Mouse (Mus musculus) cerebellum, adult 2 months (tissue): ENCODE data around the gene Katna1. TPM values are rescaled to one million over a fixed set of nuclear protein-coding genes. Genes with fewer than 3 reads are reported as not detected.

Source experiments
- DNase-seq, 2 experiments: peaks; one replicate each; pipeline ENCODE4 v3.0.0; 2021
- H3K27ac ChIP-seq: fragments of 200-500 bp; 2 replicates; pipeline ENCODE4 v1.5.1; 2012; ENCODE audit warnings: low read length, control low read depth, inconsistent platforms; ENCODE audit not compliant: insufficient read depth
- H3K27me3 ChIP-seq: fragments of 200-500 bp; 2 replicates; pipeline ENCODE4 v1.6.1; 2012; ENCODE audit warnings: inconsistent platforms, mild to moderate bottlenecking, low read length, moderate library complexity; ENCODE audit not compliant: control insufficient read depth, insufficient read depth
- H3K4me1 ChIP-seq: fragments of 200-500 bp; 2 replicates; pipeline ENCODE4 v1.6.1; 2011; ENCODE audit warnings: low read length; ENCODE audit not compliant: control insufficient read depth, insufficient read depth
- H3K4me3 ChIP-seq: fragments of 200-500 bp; replicated peaks from 2 replicates; pipeline ENCODE3; 2011; ENCODE audit warnings: mild to moderate bottlenecking, low read depth, low read length, control low read depth; ENCODE audit not compliant: insufficient read depth
- CTCF ChIP-seq: fragments of 200-500 bp; IDR thresholded peaks from 2 replicates; pipeline ENCODE4 v1.5.1; 2011; ENCODE audit warnings: low read depth, mild to moderate bottlenecking, control low read depth, low read length, moderate library complexity, borderline replicate concordance; ENCODE audit not compliant: insufficient read depth
- POLR2A ChIP-seq: fragments of 200-500 bp; IDR thresholded peaks from 2 replicates; pipeline ENCODE4 v1.6.1; 2011; ENCODE audit warnings: low read length, control low read depth, borderline replicate concordance; ENCODE audit not compliant: insufficient read depth
- WGBS: fragments of 180-500 bp; shearing (Covaris S2); methylation state at CpG from one replicate; pipeline ENCODE4 v1.1.7; 2018; 5-methylcytosine and 5-hydroxymethylcytosine counted together
- polyA plus RNA-seq: library from polyadenylated mRNA; depleted of rRNA; stranded (reverse); fragments of >200 nt; gene quantifications from 2 replicates; pipeline ENCODE4 v1.2.3, GENCODE M21; 2012

Gene Katna1
- polyA plus RNA-seq, 1 experiment, result 13.8 TPM

DNA sequence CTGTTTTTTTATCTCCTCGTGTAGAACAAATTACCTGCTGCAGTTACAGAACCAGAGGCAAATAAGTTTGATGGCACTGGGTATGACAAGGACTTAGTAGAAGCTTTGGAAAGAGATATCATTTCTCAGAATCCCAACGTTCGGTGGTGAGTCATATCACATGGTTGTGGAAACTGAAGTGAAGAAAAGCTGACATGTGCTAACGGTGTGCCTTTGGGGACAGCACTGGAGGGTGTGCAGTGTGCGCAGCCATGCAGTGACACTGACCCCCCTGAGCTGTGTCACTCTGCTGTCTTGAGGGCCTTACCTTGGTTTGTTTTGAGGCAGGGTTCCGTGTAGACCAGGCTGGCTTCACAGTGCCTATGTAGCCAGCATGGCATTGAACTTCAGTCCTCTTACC, 23.0 kb downstream of the Katna1 start:
- Histone ChIP-seq H3K4me1 (no peaks in the 10 kb centered on the region), H3K4me3 (no peak overlapping the region), H3K27ac (no peak overlapping the region), H3K27me3 (no peaks in the 10 kb centered on the region)
- no peak for DNase-seq
- WGBS, result 88% methylated on average over 6 of the region's 6 CpGs
- TF ChIP-seq POLR2A, result no peak
- TF ChIP-seq CTCF, result no peak

DNA sequence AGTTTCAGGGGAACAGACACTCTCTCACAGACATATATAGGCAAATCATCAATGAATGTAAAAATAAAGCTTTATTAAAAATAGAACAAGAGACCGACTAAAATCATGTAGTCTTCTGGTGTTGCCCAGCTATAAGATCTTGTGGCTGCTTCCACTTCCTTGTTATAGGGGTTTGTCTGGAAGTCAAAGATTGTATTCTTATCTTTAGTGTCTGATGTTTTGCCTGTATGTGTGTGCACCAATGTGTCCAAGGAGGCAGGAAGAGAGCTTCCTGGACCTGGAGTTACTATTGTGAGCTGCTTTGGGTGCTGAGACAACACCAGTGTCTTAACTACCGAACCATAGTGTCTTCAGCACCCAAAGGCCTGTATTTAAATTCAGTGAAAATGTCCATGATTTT, 31.7 kb downstream of the Katna1 start:
- H3K27me3 ChIP-seq, result no peaks in the 10 kb centered on the region; the same call in 1 of the 2 replicates
- TF ChIP-seq POLR2A (no peak), CTCF (no peak)
- H3K27ac ChIP-seq, result no peak overlapping the region
- H3K4me1 ChIP-seq, result no peaks in the 10 kb centered on the region
- no peak overlapping the region for H3K4me3 ChIP-seq
- WGBS, result 92% methylated on average over 2 of the region's 2 CpGs
- no peak for DNase-seq

DNA sequence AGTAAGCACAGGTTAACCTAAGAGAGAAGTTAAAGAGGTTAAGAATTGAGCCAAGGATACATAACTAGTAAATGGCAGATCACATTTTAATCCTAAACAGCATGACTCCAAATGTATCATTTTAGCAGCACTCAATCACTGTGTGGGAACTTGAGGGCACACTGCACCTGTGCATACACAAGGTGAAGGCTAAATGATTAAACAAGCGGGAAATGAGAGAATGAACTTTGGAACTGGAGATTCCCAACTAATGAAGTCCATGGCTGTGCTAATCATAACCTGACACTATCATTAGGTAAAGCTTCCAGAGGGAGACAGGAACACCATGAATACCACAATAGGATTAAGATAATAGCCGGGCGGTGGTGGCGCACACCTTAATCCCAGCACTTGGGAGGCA, 46.5 kb downstream of the Katna1 start:
- no peaks in the 10 kb centered on the region for H3K4me1 ChIP-seq
- no peak for DNase-seq
- WGBS, result 96% methylated on average over 4 of the region's 4 CpGs
- no peak overlapping the region for H3K27ac ChIP-seq
- H3K4me3 ChIP-seq, result no peak overlapping the region
- TF ChIP-seq CTCF, result no peak
- no peak for TF ChIP-seq POLR2A
- no peaks in the 10 kb centered on the region for H3K27me3 ChIP-seq

DNA sequence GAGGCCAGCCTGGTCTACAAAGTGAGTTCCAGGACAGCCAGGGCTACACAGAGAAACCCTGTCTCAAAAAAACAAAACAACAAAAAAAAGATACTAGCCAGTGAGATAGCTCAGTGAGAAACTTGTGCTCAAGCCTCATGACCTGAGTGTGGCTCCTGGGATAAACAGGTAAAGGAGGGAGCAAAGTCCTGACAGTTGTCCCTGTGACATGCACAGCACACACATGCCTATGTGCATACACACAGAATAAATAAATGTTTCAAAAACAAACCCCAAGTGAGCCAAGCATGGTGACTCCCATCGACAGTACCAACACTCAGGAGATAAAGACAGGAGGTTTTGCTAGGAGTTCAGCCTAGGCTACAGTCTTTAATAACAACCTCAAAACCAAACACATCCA, 47.0 kb downstream of the Katna1 start:
- WGBS, result 88% methylated on average over 1 of the region's 1 CpGs
- no peaks in the 10 kb centered on the region for H3K4me1 ChIP-seq
- no peak overlapping the region for H3K27ac ChIP-seq
- no peaks in the 10 kb centered on the region for H3K27me3 ChIP-seq
- DNase-seq, result no peak
- TF ChIP-seq POLR2A (no peak), CTCF (no peak)
- no peak overlapping the region for H3K4me3 ChIP-seq

DNA sequence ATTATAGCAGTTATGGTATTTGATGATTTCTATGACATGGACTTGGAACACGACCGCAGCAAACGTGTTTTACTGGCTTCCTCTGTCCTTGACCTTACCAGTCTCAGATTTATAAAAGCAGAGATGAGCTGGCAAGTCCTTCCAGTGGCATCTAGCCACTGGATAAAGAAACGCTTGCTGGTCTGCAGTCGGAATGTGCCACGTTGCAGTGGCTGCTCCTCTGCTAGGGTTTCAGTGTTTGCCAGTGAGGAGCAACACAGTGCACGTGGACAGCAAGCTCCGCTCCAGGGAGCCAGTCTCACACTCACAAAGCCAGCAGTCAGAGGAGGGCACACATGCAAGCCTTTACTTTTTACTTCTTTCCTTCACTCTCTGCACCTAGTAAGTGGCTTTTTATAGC, 49.6 kb downstream of the Katna1 start:
- 86% methylated on average over 8 of the region's 8 CpGs for WGBS

DNA sequence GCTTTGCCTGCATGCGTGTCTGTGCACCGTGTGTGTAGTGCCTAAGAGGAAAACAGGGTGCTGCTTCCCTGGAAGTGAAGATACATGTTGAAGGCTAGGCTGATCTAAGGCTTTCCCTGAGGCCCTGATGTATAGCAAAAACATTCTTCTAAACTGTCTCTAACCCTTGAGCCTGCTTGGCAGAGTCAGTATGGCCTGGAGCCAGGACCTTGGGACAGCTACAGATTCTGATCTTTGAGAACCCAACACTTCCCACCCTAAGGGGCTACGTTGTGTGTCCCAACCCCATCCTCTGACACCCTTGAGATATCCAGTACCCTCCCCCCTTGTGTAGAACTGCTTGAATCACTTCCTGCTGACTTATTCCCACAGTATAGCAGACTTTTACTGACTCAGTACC, 52.6 kb downstream of the Katna1 start:
- Histone ChIP-seq H3K4me3 (no peak overlapping the region), H3K4me1 (no peaks in the 10 kb centered on the region), H3K27me3 (no peaks in the 10 kb centered on the region), H3K27ac (no peak overlapping the region)
- WGBS, result 87% methylated on average over 3 of the region's 3 CpGs
- no peak for TF ChIP-seq POLR2A
- TF ChIP-seq CTCF, result no peak
- DNase-seq, result peak; percentile 15

More for the DNA sequence above, 49.6 kb downstream of the Katna1 start:
- no peaks in the 10 kb centered on the region for H3K4me1 ChIP-seq
- TF ChIP-seq POLR2A, result no peak
- no peak for TF ChIP-seq CTCF
- no peaks in the 10 kb centered on the region for H3K27me3 ChIP-seq
- no peak overlapping the region for H3K4me3 ChIP-seq
- H3K27ac ChIP-seq, result no peak overlapping the region
- DNase-seq, result no peak

DNA sequence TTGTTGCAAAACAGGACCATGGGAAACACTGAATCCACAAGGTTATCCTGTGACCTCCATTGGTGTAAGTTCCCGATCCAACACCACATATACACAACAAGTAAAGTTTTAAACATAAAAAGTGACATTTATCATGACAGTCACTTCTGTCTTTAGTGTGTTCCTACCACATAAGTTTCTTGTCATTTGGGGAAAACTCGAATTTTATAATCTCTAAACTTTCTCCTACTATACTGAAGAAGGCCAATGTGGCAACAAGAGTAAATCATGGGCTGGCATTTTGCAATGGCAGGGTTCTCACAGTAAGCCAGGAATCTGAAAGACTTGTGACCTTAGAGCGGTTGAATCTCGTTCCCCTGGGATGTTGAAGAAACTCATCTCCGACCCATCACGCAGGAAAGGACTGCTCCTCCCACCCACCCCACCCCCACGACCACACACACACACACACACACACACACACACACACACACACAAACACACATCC, 54.0 kb downstream of the Katna1 start:
- Histone ChIP-seq H3K4me1 (no peaks in the 10 kb centered on the region), H3K4me3 (peak overlapping the region; percentile 68), H3K27me3 (no peaks in the 10 kb centered on the region), H3K27ac (no peak overlapping the region)
- 21% methylated on average over 7 of the region's 7 CpGs for WGBS
- no peak for TF ChIP-seq CTCF
- TF ChIP-seq POLR2A, result no peak
- DNase-seq, result no peak

DNA sequence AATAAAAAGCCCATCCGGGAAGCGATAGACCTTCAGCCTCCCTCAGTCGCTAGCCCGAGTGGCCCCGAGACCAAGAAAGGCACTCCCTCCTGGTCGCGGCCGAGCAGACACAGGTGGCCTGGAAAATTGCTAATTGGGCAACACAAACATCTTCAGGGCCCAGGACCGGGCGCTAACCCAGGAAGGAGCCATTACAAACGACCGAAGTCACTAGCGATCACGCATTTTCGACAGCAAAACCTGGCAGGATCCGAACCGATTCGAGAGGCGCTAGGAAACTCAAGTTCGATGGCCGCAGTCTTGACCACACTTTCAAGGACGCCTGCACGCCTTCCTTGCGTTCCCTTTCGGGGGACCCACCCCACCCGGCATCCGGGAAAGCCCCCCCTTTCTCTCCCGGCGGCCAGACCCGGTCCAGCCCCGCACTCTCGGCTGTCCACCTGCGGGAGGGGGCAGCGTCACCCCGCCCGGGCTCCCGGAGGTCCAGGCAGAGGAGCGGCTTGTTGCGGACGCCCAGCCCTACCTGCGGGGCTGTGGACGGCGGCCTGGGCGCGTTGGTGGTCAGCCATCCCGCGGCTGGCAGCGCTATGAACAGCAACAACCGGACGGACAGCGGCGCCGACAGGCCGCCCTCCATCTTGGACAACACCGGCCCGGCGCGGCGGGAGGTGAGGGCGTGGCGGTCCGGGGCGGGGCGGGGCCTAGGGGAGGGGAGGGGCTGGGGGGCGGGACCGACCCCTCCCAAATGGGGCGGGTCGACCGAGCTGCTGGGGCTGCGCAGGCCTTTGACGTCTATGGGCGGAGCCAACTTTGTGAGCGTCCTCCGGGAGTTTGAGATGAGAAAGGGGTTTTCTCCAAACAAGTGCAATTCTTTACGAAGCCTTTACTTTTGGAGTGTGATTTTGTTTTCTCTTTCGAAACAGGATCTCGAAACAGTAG, 54.7 kb downstream of the Katna1 start:
- WGBS, result under 1% methylated on average over 66 of the region's 77 CpGs
- Histone ChIP-seq H3K4me3 (peak overlapping the region; percentile 68), H3K27me3 (no peaks in the 10 kb centered on the region), H3K4me1 (no peaks in the 10 kb centered on the region), H3K27ac (peak overlapping the region; percentile 49; the same call in 1 of the 2 replicates)
- no peak for TF ChIP-seq CTCF
- peak; percentile 57; the same call in 1 of the 2 replicates for TF ChIP-seq POLR2A
- DNase-seq, result peak; percentile 89
